8 mouse cellular contexts compared by ENCODE assay signal in genomic region chr5:114130698-114131520, GRCm38 (mm10). TPM values are rescaled to one million over a fixed set of nuclear protein-coding genes. Genes with fewer than 3 reads are reported as not detected.
A peak's percentile ranks its signal among the peaks of the same experiment; 100 is the strongest.
DNase-seq lines count a peak whose midpoint lies in the region; ATAC-seq lines count a peak whose summit lies in the region.

No protein-coding gene starts in this region.

- H3K36me3 ChIP-seq in intestine, embryonic 14.5 days (ENCODE audit: control insufficient read depth, insufficient read depth, low read length) = no peaks in the 10 kb centered on the region

- peak; percentile 90 to 91 for DNase-seq in adrenal gland, adult 18-20 months (ENCODE audit: low spot score in 2 of 2)
- DNase-seq in embryo, embryonic 10.5 days (ENCODE audit: low spot score) = peak; percentile 95
- DNase-seq in gastrocnemius, postnatal 14 days = peak; percentile 93
- DNase-seq in intestine, embryonic 14.5 days (ENCODE audit: low spot score) = peak; percentile 98
- DNase-seq in left cerebral cortex, postnatal 10 days (ENCODE audit: extremely low spot score in 1 of 2, low spot score in 2 of 2) = peak; percentile 91 to 95
- DNase-seq in right cerebral cortex, postnatal 10 days (ENCODE audit: low spot score in 2 of 2) = peak; percentile 96 to 97
- peak; percentile 95 for DNase-seq in urinary bladder, postnatal 14 days (ENCODE audit: low spot score)

- peak overlapping the region; percentile 95 for H3K4me2 ChIP-seq in intestine, embryonic 14.5 days (ENCODE audit: low read length)

- intact Hi-C loops in gastrocnemius, postnatal 14 days (cut with DNase I; ENCODE audit: low total_unique reads) = no loop called here
- intact Hi-C loops in left cerebral cortex, postnatal 10 days (cut with DNase I) = no loop called here

- H3K27ac ChIP-seq in intestine, embryonic 14.5 days (ENCODE audit: low read depth) = peak overlapping the region; percentile 77

- ATAC-seq in intestine, embryonic 14.5 days (replicated peaks; ENCODE audit: low FRiP score, low TSS enrichment, low read depth) = peak; percentile 99
- ATAC-seq in megakaryocyte progenitor cell, adult 5-6 weeks (replicated peaks; ENCODE audit: poor library complexity) = peak; percentile 69

- H3K4me3 ChIP-seq in intestine, embryonic 14.5 days (ENCODE audit: low read depth, low read length) = peak overlapping the region; percentile 90

- H3K27me3 ChIP-seq in intestine, embryonic 14.5 days (replicated peaks; ENCODE audit: control insufficient read depth, insufficient read depth, low read length) = no peaks in the 10 kb centered on the region

- no peaks in the 10 kb centered on the region for H3K9me3 ChIP-seq in intestine, embryonic 14.5 days (ENCODE audit: control insufficient read depth, low read length)

- peaks cover 23% of the 10 kb centered on the region for H3K4me1 ChIP-seq in intestine, embryonic 14.5 days (replicated peaks; ENCODE audit: control insufficient read depth, insufficient read depth, low read length)

- WGBS in intestine, embryonic 14.5 days = under 1% methylated on average over 87 of the region's 87 CpGs

- peak overlapping the region; percentile 64 for H3K9ac ChIP-seq in intestine, embryonic 14.5 days (ENCODE audit: low read length)

RNA-seq across cellular contexts. Expression of gene Ung, which starts 0.7 kb away (rescaled TPM):
- total RNA-seq in adrenal gland, adult 18-20 months (2021) = 1 to 10 TPM; 2.8 to 4.1 TPM
- total RNA-seq in gastrocnemius, postnatal 14 days (2021) = 1 to 10 TPM; 6.5 to 7.2 TPM
- polyA plus RNA-seq in intestine, embryonic 14.5 days (2014; fragmentation: Nextera tagmentation; extraction: Ambion mirVana) = 38.2 and 41.6 TPM in 2 replicates
- total RNA-seq in left cerebral cortex, postnatal 10 days (2021) = 1 to 10 TPM; 5.6 to 6.1 TPM
- total RNA-seq in megakaryocyte progenitor cell, adult 5-6 weeks (2015) = 9.9 and 10.8 TPM in 2 replicates
- total RNA-seq in megakaryocyte progenitor cell, adult 5-6 weeks (2017) = 20.6 and 25.2 TPM in 2 replicates

RNA-seq across cellular contexts. Expression of gene Alkbh2, which starts 2.9 kb away (rescaled TPM):
- total RNA-seq in adrenal gland, adult 18-20 months (2021) = 1 to 10 TPM; 6.3 to 8.1 TPM
- total RNA-seq in gastrocnemius, postnatal 14 days (2021) = 1 to 10 TPM; 1.1 to 1.5 TPM
- polyA plus RNA-seq in intestine, embryonic 14.5 days (2014; fragmentation: Nextera tagmentation; extraction: Ambion mirVana) = 9.4 and 12.6 TPM in 2 replicates
- 1 to 10 TPM; 5.1 to 6.2 TPM for total RNA-seq in left cerebral cortex, postnatal 10 days (2021)
- total RNA-seq in megakaryocyte progenitor cell, adult 5-6 weeks (2015) = 6.0 and 7.0 TPM in 2 replicates
- total RNA-seq in megakaryocyte progenitor cell, adult 5-6 weeks (2017) = 5.7 and 5.9 TPM in 2 replicates

RNA-seq across cellular contexts. Expression of gene Acacb, which starts 15.4 kb away (rescaled TPM):
- total RNA-seq in adrenal gland, adult 18-20 months (2021) = 100 to 1,000 TPM; 130 to 232 TPM
- 10 to 100 TPM; 66.4 to 98.1 TPM for total RNA-seq in gastrocnemius, postnatal 14 days (2021)
- 2.3 and 2.4 TPM in 2 replicates for polyA plus RNA-seq in intestine, embryonic 14.5 days (2014; fragmentation: Nextera tagmentation; extraction: Ambion mirVana)
- total RNA-seq in left cerebral cortex, postnatal 10 days (2021) = 1 to 10 TPM; 2.9 to 5.5 TPM
- 0.24 and 0.30 TPM in 2 replicates for total RNA-seq in megakaryocyte progenitor cell, adult 5-6 weeks (2015)
- total RNA-seq in megakaryocyte progenitor cell, adult 5-6 weeks (2017) = 0.08 and 0.37 TPM in 2 replicates

RNA-seq across cellular contexts. Expression of gene Svop, which starts 39.5 kb away (rescaled TPM):
- 1 to 10 TPM; 2.9 TPM for total RNA-seq in adrenal gland, adult 18-20 months (2021)
- total RNA-seq in gastrocnemius, postnatal 14 days (2021) = not detected
- 3.1 and 3.7 TPM in 2 replicates for polyA plus RNA-seq in intestine, embryonic 14.5 days (2014; fragmentation: Nextera tagmentation; extraction: Ambion mirVana)
- total RNA-seq in left cerebral cortex, postnatal 10 days (2021) = 100 to 1,000 TPM; 151 to 157 TPM
- not detected in 2 replicates for total RNA-seq in megakaryocyte progenitor cell, adult 5-6 weeks (2015)
- total RNA-seq in megakaryocyte progenitor cell, adult 5-6 weeks (2017) = not detected in 2 replicates

Comparison
In these comparisons a context has a peak if more than half of its experiments do, and no peak if none do; other contexts are left out.
1. Peak in every context shown above with its lines: DNase-seq, ATAC-seq, H3K4me3 ChIP-seq and H3K27ac ChIP-seq.
2. RNA of gene Acacb, which starts 15.4 kb away (total RNA-seq): 130 to 232 TPM in adrenal gland, adult 18-20 months and 66.4 to 98.1 TPM in gastrocnemius, postnatal 14 days; 2.9 to 5.5 TPM in left cerebral cortex, postnatal 10 days and 0.08 to 0.37 TPM in megakaryocyte progenitor cell, adult 5-6 weeks; every median in the first group is over 10 times any median in the second.